ENCODE assay signal across 20 mouse cellular contexts in genomic region chr11:120342656-120343160, GRCm38 (mm10). TPM values are rescaled to one million over a fixed set of nuclear protein-coding genes. Genes with fewer than 3 reads are reported as not detected.
A peak's percentile ranks its signal among the peaks of the same experiment; 100 is the strongest.
DNase-seq lines count a peak whose midpoint lies in the region.
"Had no signal": no experiment of that assay in that cellular context is flagged by ENCODE, and none has a peak within 500 bp of the region (broad histone marks: within the 10 kb centered on the region; RNA-seq: fewer than 3 reads in every experiment).

No protein-coding gene starts in this region.

- peak; percentile 4 for DNase-seq in gastrocnemius, postnatal 10 days
- DNase-seq in gastrocnemius, postnatal 14 days: no peak
- DNase-seq in kidney, postnatal 10 days: peak; percentile 3
- DNase-seq in kidney, adult 9 months: no peak
- DNase-seq in retina, embryonic 14.5 days (ENCODE audit: low spot score): peak; percentile 8
- DNase-seq in retina, postnatal 1 day: no peak
- DNase-seq in left cerebral cortex, adult 18-20 months (ENCODE audit: low spot score in 2 of 2): no peak
- DNase-seq in ovary, postnatal 10 days (ENCODE audit: low spot score): no peak
- DNase-seq: adrenal gland, adult 8-10 months; cerebellum, adult 11 months; cerebellum, postnatal 25 days; gastrocnemius, adult 2 months; heart, adult 2 months; heart, postnatal 36 days; right cerebral cortex, postnatal 4 days; thymus, postnatal 36 days had no signal

- intact Hi-C loops in gastrocnemius, postnatal 14 days (cut with DNase I; ENCODE audit: low total_unique reads): no loop called here

RNA-seq across cellular contexts. Expression of gene Actg1, which starts 5.6 kb away (rescaled TPM):
- 100 to 1,000 TPM; 439 to 618 TPM for total RNA-seq in gastrocnemius, postnatal 10 days (2021)
- total RNA-seq in gastrocnemius, postnatal 14 days (2021): 100 to 1,000 TPM; 308 to 391 TPM
- total RNA-seq in left cerebral cortex, adult 18-20 months (2021): 1,000 to 10,000 TPM; 1,195 to 1,258 TPM

RNA-seq across cellular contexts. Expression of gene Fscn2, which starts 18.6 kb away (rescaled TPM):
- total RNA-seq in gastrocnemius, postnatal 10 days (2021): under 1 TPM; 0.50 to 0.61 TPM
- under 1 TPM; 0.16 to 0.39 TPM for total RNA-seq in gastrocnemius, postnatal 14 days (2021)
- not detected for total RNA-seq in left cerebral cortex, adult 18-20 months (2021)
- total RNA-seq: CH12.LX; heart, adult 2 months; heart, postnatal 36 days; left cerebral cortex, postnatal 10 days; liver, adult 2 months; megakaryocyte progenitor cell, adult 5-6 weeks had no signal

RNA-seq across cellular contexts. Expression of gene Faap100, which starts 35.9 kb away (rescaled TPM):
- total RNA-seq in gastrocnemius, postnatal 10 days (2021): 10 to 100 TPM; 14.6 to 15.3 TPM
- 10 to 100 TPM; 11.2 to 16.0 TPM for total RNA-seq in gastrocnemius, postnatal 14 days (2021)
- 10 to 100 TPM; 11.6 to 15.6 TPM for total RNA-seq in left cerebral cortex, adult 18-20 months (2021)

Comparison
In these comparisons a context has a peak if more than half of its experiments do, and no peak if none do; other contexts are left out.
1. DNase-seq: peak in gastrocnemius, postnatal 10 days (single experiment), kidney, postnatal 10 days (single experiment) and retina, embryonic 14.5 days (single experiment); none in gastrocnemius, postnatal 14 days (single experiment), kidney, adult 9 months (single experiment), retina, postnatal 1 day (single experiment), left cerebral cortex, adult 18-20 months (0 of 2) and ovary, postnatal 10 days (single experiment).